Mouse (Mus musculus) WW6 (cell line): Measurements from ENCODE around the gene Gata1.
"Not testable (repeated sequence)": the region's sequence is repeated elsewhere in the genome, so short reads cannot be mapped to it uniquely, and the experiment has no call there.

Experiments used
- DNase-seq: peaks from one replicate; pipeline ENCODE4 v3.0.0-alpha.2; 2013; ENCODE audit warnings: low read depth, low spot score

Gata1 gene

DNA sequence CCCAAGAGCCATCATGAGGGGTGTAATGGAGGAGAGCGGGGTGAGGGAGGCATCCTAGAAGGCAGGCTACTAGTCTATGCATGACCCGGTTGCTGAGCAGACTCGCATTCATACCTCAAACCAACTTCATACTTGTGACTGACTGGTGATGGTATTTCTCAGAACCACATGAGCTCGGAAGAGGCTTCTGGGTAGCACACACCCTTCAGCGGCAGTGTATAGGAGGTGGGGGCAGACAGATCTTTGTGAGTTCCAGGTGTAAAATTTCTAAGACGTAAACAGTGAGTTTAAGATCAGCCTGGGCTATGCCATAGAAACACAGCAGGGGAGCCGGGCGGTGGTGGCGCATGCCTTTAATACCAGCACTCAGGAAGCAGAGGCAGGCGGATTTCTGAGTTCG is at the start of gene Gata1:
Gene Gata1, minus strand, starts transcription at position 180 of the 400 bp plus-strand sequence.
- DNase-seq: no peak

DNA sequence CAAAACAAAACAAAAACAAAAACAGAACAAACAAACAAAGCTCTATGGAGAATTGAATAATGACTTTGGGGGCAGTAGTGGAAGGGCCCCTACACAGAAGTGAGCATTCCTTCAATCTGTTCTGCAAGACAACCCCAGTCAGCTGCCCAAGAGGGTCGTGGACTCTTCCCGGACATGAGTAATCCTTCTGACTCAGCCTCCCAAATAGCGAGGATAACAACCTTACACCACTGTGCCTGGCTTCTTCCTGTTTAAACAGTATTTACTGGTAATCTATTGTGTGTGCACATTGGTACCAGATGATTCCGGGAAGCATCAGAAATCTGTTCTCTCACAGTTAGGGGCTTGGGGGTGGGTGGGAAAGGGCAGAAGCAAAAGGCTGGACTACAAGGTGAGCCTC is 48.9 kb upstream of the Gata1 start:
- no peak for DNase-seq

DNA sequence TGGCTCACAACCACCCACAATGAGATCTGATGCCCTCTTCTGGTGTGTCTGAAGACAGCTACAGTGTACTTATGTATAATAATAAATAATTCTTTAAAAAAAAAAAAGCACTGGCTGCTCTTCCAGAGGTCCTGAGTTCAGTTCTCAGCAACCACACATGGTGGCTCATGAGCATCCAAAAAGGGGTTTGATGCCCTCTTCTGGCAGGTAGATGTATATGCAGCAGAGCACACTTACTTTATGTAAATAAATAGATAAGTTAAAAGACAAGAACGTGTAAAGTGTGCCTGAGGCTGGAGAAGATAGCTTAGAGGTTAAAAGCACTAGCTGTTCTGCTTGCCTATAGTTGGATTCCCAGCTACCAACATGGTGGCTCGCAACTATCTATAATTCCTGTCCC is 46.9 kb upstream of the Gata1 start:
- DNase-seq: no peak

DNA sequence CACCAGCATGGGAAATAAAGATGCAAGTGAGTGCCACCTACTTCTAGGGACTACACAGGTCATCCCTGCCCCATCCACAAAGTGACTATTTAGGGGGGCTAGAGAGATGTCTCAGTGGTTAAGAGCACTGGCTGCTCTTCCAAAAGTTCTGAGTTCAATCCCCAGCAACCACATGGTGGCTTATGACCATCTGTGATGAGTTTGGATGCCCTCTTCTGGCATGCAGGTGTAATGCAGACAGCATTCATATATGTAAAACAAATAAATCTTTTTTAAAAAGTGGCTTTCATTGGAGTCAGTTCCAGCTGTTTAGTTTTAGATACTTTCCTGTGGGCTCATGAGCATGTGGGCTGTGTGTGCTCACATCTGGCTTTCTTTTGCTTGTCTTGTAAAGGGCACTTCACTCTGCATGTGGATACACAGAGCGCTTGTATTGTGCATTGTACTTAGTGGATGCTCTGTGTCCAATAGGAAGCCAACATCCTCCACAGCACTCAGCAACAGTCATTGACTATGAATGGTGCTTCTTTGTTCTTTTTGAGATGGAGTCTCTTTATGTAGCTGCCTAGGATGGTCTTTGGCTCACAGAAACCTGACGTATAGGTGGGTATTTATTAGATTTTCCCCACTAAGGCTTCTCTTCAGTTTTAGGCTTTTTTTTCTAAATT is 42.4 kb upstream of the Gata1 start:
- DNase-seq: no peak

DNA sequence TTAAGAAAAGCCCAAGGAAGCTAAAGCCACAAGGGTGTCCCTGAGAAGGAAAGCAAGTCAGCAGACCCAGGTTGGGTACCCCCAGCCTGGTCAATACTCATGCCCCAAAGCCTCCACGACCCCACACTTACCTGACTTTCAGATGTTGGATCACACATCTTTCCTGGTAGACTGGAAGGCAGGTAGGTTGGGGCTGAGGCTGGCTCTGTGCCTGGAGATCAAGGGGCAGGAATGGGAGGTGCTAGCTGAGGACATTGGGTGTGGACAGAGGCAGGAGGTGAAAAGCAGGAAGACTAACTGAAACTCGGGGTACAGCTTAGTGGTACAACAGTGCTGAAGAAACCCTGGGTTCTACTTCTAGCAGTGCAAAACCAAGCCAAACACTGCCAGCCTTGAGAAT is 40.4 kb upstream of the Gata1 start, which contains the start of gene Glod5:
Gene Glod5, minus strand, starts transcription at position 207 of the 400 bp plus-strand sequence.
- no peak for DNase-seq

DNA sequence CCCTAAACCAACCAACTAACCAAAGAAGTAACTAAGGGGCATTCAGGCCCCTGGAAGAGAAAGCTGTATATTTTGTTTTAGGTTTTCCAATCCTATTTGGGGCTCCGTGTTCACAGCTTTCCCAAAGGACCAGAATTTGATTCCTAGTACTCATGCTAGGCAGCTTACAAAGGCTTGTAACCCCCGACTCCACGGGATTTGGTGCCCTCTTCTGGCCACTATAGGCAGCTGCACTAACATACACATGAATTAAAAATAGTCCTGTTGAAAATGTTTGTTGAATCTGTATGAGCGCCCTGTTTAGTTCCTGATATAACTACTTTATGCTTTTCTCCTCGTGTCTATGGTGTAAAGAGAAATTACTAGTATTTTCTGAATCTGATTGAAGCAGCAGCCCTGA is 39.3 kb upstream of the Gata1 start:
- no peak for DNase-seq

DNA sequence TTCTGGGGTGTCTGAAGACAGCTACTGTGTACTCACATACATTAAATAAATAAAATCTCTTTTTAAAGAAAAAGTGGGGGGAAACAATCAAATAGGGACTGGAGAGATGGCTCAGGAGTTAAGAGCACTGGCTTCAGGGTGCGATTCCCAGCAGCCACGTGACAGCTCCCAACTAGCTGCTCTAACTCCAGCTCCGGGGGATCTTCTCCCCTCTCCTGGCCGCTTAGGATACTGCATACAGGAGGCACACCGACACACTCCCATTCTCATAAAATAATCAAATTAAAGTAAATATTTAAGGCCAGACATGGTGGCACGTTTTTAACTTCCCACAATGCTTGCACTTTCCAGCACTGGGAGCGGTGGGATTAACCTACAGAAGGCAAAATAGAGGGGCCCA is 37.8 kb upstream of the Gata1 start:
- DNase-seq: not testable (repeated sequence)

DNA sequence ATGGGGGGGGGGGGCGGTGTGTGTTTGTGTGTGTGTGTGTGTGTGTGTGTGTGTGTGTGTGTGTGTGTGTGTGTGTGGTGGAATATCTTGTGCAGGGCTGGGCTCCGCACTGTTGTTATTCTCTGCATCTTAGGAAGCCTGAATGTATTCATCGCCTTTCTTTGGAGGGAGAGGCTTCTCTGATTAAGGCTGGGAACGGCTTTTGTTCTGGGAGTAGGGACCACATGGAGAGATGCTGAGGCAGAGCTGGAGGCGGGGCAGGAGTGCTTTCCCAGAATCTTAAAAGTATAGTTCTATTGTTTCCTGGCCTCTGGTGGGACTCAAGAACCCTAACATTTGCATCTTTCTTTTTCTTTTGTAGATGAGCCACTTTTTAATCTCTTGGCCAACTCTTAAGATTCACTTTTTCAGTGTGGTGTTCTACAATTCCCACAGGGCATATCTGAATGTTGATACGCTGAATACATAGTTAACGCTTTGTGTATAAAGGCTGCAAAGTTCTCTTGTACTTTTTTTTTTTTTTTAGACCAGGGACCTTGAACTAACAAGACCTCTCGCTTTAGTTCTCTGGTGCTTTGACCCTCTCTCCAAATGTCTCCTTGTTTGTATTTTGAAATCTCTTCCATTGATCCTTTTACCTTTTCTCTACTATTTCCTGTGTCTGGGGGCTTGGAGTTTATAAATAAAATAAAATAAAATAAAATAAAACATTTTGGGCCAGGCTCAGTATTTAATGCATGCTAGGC is 35.9 kb upstream of the Gata1 start:
- DNase-seq: no peak

DNA sequence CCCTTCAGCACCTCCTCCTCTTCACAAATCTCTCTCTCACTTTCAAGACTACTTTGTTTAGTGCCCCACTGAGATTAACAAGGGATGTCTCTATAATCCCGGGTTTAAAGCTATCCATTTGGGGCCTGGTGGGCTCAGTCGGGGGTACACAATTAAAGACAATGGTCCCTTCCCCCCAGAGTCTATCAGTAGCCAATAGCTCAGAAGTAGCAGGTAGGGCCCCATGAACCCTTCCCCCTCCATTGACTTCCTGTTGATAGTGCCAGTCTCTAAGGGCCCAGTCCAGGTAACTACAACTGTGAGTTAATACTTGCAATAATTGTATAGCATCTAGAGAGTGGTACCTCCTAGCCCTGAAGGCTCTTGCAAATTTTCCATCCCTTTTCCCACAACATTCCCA is 35.3 kb upstream of the Gata1 start:
- no peak for DNase-seq

DNA sequence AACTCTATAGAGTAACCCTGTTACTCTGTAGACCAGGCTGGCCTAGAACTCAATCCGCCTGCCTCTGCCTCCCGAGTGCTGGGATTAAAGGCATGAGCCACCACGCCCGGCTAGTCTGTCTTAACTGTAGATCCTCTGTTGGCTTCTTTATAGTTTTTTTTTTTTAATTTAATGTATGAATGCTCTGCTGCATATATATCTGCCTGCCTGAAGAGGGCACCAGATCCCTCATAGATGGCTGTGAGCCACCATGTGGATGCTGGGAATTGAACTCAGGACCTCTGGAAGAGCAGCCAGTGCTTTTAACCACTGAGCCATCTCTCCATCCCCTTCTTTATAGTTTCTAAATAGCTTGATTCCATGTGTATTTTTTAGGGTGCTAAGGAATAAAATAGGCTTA is 31.5 kb upstream of the Gata1 start:
- DNase-seq: not testable (repeated sequence)

DNA sequence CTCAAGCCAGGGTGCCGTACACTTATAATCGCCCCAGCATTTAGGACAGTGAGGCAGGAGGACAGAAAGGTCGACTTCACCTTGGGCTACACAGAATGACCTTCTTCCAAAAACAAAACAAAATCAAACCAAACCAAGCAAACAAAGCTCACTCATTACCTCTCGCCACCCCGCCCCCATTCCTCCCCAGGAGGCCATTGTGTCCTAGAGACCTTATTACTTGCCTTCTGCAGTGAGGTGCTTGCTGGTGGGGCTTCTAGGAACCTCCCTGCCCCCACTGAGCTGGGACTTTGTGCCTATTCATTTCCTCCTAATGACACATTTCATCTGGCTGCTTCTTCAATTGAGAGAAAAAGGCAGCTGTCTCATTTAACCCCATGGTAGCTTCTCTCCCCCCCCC is 30.7 kb upstream of the Gata1 start:
- no peak for DNase-seq

DNA sequence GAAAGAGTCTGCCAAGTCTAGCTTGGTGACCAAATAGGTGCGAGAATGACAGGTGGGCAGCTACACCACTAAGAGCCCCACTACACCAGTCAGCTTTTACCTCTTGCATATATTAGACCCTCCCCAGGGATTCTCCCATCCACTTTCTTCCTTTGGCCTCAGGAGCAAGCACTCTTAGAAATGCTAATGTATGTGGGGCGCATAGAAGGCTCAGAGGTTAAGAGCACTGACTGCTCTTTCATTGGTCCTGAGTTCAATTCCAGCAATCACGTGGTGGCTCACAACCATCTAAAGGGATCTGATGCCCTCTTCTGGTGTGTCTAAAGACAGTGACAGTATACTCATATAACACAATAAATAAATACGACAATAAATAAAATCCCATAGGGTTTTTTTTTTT is 25.1 kb upstream of the Gata1 start:
- DNase-seq: no peak

DNA sequence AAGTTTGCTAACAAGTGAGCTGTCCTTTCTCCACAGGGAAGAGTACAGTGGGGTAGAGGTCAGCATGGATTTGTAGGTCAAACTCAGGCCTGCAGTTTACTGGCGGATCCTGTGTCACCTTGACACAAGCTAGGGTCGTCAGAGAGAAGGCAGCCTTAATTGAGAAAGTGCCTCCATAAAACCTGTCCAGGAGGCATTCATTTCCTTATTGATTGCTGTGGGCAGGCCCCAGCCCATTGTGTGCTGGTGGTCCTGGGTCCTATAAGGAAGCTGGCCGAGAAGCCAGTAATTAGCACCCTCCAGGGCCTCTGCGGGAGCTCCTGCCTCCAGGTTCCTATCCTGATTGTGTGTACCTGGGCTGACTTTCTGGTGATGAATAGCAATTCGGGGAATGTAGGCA is 24.1 kb upstream of the Gata1 start:
- no peak for DNase-seq

DNA sequence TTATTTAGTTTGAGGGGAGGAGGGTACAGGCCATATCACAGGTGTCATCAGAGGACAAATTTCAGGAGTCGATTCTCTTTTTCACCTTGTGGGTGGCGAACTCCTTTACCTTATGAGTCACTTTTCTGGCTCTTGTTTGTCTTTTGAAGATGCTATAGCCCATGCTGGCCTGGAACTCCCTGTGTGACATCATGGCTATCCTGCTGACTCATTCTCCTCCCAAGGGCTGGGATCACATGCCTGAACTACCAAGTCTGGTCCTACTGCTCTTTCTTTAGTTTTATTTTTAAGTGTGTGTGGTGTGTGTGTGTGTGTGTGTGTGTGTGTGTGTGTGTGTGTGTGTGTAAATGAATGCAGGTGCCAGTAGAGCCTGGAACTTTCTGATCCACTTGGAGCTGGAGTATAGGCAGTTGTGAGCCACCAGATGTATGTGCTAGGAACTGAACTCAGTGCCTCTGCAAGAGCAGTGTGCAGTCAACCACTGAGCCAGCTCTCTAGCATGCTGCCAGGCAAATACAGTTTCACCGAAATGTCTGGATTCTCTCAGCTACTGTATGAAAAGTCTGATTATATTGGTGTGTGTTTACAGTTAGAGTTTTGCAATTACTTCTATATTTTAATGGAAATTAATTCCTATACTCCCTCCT is 22.8 kb upstream of the Gata1 start:
- no peak for DNase-seq

DNA sequence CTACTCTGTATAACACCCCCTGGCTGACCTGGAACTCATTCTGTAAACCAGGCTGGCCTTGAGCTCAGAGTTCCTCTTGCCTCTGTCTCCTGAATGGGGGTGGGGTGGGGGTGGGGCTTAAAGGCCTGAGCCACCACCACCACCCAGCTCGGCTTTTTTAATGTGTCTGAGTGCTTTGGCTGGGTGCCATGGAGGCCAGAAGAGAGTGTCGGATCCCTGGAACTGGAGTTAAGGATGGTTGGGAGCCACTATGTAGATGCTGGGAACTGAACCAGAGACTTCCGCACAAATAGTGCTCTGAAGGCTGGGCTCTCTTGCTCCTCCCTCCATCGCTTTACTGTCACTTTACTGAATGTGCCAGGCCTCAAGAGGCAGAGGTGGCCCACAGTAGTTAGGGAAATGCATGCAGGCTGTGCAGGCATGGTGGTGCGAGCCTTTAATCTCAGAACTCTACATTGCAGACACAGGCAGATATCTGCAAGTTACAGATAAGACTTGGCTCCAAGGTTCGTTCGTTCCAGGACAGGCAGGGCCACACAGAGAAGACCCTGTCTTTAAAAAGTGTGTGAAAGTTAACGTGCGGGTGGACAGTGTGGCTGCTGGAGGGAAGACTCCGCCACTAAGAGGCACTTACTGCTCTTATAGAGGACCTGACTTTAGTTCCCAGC is 15.3 kb upstream of the Gata1 start:
- no peak for DNase-seq

DNA sequence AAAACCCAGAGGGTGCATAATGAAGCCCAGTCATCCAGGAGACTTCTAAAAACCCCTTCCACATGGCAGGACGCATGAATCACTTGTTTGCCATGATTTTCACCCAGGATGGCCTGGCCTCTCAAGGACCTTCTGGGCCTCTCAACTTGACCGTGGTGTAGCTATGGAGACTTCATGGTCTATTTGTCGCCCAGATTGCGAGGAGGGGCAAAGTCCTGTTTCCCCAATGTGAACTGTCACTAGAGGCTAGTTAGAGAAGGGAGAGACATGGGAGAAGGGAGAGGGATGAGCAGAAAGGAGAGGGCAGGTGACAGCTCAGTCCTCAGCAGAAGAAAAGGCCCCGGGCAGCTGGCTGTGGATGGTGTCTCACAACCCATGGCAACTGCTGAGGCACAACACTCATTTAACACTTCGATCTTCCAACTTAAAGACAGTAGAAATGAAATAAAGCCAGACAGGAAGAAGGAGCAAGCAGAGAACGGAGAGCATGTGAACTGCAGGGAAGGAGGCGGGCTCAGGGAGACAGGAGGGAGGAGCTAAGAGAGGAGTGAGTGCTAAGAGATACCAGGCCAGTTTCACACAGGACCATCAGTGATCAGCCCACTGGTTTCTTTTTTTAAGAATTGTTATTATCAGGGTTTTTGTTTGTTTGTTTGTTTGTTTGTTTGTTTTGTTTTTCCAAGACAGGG is 14.7 kb upstream of the Gata1 start:
- no peak for DNase-seq

DNA sequence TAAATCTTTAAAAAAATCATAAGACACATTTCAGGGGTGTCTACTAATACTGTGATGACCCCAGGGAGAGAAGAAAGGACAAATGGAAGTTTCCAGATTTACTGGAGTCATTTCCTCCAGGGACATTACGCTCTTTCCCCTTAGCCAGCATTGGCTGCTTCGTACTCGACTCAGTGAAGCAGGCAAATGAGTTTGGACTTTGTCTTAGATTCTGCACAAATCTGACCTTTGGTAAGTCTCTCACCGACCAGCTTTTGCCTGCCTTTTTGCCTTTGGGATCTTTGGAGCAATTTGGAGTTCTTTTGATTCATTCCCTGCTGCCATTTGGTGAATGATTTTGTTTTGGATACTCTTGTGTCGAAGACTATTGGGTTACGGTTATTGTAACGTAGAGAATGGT is 3.5 kb upstream of the Gata1 start:
- DNase-seq: no peak

DNA sequence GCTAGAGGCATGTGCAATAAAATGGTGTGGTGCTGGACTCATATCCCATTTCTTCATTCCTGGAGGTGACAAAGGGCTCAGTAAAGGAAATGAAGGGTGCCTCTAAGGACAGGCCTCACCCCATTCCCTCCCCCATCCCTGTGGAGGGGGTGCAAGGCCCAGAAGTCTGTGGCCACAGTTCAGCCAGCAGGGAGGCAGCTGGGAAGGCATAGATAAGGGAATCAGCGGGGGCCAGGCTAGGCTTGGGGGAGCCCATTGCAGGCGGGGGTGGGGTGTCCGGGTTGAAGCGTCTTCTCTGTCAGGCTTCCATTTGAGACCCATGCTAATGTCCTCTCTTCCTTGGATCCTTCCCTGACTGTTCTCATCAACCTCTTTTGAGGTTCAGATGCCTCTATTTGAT is 6.6 kb downstream of the Gata1 start:
- DNase-seq: no peak

DNA sequence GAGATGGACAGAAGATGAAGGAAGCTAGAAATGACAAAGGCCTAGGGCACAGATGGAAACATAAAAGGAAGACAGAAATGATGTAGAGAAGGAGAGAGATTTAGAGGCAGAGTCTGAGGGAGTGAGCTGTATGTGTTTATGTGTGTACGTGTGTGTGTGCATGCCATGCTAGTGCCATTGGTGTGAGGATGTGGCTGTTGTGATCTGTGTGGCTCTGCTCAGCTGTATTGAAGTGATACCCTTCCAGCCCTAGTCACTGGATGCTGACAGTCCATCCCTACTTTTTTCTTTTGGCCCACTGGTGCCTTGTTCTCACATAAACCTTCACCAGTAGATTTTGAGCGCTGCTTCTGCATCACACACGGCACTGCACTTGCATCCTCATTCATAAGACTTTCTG is 9.0 kb downstream of the Gata1 start:
- DNase-seq: no peak

DNA sequence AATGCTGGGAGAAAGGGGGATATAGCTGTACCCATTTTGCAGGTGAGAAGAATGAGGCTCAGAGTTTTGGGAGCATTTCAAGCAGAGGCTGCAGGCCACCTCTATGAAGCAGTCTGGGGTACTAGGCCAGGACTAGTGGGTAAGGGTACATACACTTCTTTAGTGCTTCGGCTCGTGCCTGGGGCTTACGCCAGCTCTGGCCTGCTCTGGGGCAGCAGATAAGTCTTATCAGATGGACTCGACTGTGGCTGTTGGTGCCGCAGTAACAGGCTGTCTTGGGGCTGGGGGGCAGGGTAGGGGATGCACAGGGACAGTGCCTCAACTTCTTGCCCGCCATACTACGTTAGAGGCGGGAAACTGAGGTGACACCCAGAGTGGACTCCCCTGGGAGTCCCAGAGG is 9.6 kb downstream of the Gata1 start:
- no peak for DNase-seq

DNA sequence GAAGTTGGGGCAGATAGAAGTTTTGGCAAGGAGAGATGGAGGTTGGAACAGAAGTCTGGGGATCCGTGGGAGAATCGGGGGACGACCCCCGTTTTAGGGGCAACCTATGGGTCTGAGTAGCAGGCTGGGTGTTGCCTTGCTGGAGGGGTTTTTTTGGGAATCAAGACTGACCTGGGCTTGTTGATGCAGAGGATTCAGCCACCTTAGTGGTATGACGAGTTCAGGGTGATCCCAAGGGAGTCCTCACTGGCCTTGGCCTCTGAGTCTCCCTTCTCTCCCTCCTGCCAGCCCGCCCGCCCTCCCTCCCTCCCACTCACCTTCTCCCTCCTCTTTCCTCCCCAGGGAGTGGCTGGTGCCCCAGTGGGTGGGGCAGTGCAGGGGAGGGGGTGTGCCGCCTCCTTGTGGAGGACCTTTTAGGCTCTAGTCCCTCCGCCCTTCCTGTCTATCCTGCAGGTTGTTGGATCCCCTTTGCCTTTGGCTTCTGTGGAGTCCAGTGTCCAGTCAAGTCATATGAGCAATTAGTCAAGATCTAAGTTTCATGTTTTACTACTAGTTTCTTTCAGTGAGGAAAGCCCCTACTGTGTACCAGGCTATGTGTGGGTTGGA is 10.2 kb downstream of the Gata1 start:
- no peak for DNase-seq
